Mouse (Mus musculus) CD8-positive naive resting alpha-beta T cell, adult 2 months (primary cell): Measurements from ENCODE around the gene Olfr339.
"Not testable (repeated sequence)": the region's sequence is repeated elsewhere in the genome, so short reads cannot be mapped to it uniquely, and the experiment has no call there.

Experiments
- DNase-seq, 2 experiments: peaks; one replicate each; pipeline ENCODE4 v3.0.0; 2022; ENCODE audit warnings: low read depth in 2 of 2, low spot score in 2 of 2

Gene Olfr339

DNA sequence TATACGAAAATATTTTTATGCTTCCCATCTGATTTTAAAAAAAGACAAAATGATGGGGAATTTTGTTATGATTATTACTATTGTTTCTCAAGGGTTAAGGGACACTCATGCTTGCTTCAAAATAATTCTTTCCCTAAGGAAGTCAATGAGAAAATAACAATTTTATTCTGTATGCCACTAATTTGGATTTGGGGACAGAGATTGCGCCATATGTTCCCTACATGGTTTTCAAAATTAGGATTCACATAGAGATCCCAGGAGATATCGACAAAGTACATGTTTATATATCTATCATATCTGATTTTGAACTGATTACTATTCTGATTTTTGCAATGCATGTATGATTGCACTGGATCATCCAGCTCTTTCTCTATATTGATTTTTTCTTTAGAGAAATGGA, at the start of gene Olfr339:
TSS of gene Olfr339 (plus strand) at position 301 of the 400 bp plus-strand sequence.
- no peak for DNase-seq

DNA sequence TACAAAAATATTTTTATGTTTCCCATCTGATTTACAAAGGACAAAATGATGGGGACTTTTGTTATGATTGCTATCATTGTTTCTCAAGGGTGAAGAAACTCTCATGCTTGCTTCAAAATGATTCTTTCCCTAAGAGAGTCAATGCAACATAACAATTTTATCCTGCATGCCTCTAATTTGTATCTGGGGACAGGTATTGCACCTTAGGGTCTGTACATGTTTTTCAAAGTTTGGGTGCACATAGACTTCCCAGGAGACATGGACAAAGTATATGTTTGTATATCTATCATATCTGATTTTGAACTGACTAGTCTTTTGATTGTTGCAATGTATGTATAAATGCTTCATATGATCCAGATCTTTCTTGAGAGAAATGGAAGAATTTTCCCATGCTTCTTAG, 45.5 kb upstream of the Olfr339 start, which contains the start of gene Olfr338:
TSS of gene Olfr338 (plus strand) at position 301 of the 400 bp plus-strand sequence.
- DNase-seq, result no peak

DNA sequence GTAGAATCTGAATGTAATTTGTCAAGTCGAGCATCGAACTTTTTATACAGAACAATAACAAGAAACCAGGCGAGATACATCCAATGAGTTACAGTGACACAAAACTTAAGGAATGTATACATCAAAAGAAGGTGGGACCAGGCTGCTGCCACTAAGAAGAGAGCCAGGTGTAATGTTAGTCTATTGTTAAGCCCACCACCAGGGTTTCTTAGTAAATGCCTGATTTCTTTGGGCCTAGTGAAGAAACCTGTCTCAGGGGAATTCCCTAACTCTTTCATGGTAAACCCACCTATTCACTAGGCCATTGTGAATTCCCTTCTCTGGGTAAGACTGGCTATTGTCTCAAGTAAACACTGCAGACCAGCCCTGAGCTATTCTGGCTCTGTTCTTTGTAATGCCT, 3.6 kb upstream of the Olfr339 start:
- not testable (repeated sequence) for DNase-seq

DNA sequence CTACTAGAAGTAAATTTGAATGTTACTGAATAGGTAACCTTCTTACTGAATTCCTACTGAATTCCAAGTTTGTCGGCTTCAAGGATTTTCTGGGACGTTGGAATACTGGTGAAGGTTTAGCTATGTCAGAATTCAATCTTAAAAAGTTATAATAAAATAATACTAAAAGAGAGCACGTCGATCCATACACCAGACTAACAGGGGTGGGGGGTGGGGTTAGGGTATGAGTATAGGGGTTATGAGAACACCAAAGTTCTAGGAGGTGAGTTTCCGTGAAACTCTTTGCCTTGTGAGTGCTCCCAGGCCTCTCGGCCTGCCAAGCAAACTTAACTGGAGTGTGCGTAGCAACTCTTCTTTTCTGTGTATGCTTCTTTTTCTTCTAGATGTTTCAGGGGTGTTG, 3.2 kb upstream of the Olfr339 start:
- not testable (repeated sequence) for DNase-seq

DNA sequence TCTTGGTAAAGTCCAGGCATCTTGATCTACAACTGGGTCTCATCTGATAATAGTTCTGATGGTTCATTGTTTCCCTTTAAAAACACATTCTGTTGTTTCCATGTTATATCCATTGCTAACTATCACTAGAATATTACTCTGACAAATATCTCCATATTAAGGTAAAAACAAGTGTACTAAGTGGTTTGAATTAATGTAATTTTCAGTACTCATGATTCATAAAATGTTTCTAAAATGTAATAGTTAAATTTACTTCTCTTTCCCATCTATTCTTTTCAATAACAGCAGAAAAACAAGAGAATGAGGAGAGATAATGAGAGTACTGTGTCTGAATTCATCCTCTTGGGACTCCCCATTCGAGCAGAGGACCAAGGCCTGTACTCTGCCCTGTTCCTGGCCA, 33.5 kb downstream of the Olfr339 start, which contains the start of gene Olfr340:
TSS of gene Olfr340 (plus strand) at position 301 of the 400 bp plus-strand sequence.
- DNase-seq, result no peak

DNA sequence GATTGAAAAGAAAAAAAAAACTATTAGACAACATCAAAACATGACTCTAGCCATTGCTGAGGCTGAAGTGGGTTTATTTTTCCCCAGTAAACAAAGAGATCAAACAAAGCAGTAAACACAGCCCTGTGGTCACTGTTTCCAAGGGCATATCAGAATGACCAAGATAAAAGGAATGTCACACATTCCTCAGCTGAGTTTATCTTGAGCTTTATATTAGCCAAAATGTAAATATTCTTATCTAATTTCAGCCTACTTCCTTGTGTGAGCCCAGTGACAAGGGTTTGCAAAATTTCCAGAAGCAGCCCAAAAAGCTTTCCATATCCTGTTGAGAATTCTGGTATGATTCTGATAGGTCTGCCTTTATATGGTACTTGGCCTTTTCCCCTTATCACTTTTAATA, 54.9 kb downstream of the Olfr339 start:
- no peak for DNase-seq
